Mouse (Mus musculus): ENCODE results near the gene Acsl3. TPM values are rescaled to one million over a fixed set of nuclear protein-coding genes. Genes with fewer than 3 reads are reported as not detected.

The Acsl3 gene
- total RNA-seq, 1 experiment, result 76.4 TPM

GRCm38 (mm10) chr1:78737646-78738045 lies 80.0 kb downstream of the Acsl3 start:
- TF ChIP-seq ZNF384 (IDR thresholded peaks at IDR 0.05; ENCODE audit: low read depth, low read length) (no peak), ZC3H11A (IDR thresholded peaks at IDR 0.05; ENCODE audit: borderline replicate concordance, low read depth, low read length) (no peak), HCFC1 (IDR thresholded peaks at IDR 0.05; ENCODE audit: borderline replicate concordance, insufficient read depth, low read length) (no peak), MAFK (IDR thresholded peaks at IDR 0.05; ENCODE audit: insufficient read depth, low read depth, low read length) (no peak), CHD2 (IDR thresholded peaks at IDR 0.05; ENCODE audit: low read depth, low read length) (no peak)
- H3K27ac ChIP-seq (ENCODE audit: insufficient read depth, low read depth, low read length, poor library complexity, severe bottlenecking), result no peak overlapping the region
- H3K9ac ChIP-seq (ENCODE audit: insufficient read depth, low read depth, low read length, poor library complexity, severe bottlenecking), result no peak overlapping the region
- H3K36me3 ChIP-seq (ENCODE audit: control insufficient read depth, insufficient read depth, low read length, poor library complexity, severe bottlenecking), result no peaks in the 10 kb centered on the region
- in situ Hi-C loops (cut with MboI; ENCODE audit: low sequenced_read_pairs in 2 of 2, unreplicated experiment in 2 of 2), result loop anchor here in 1 of 2 experiments (25.0 kb wide), 1 partner anchor 950 kb away; no protein-coding TSS in a partner anchor
- 0 out of 4 replicates have a peak, but pooled peaks cover 0 to 2% of the 10 kb centered on the region in 2 experiments for H3K4me1 ChIP-seq (ENCODE audit: control insufficient read depth in 2 of 2, insufficient read depth in 2 of 2, low read length in 2 of 2, poor library complexity in 1 of 2)
- H3K4me3 ChIP-seq (ENCODE audit: insufficient read depth in 1 of 2, low read depth in 1 of 2, low read length in 2 of 2, poor library complexity in 1 of 2, severe bottlenecking in 1 of 2), result no peak overlapping the region
- H3K9me3 ChIP-seq (ENCODE audit: control insufficient read depth, insufficient read depth, low read depth, low read length), result no peaks in the 10 kb centered on the region
- DNase-seq (ENCODE audit: low read depth, low spot score), result no peak

GRCm38 (mm10) chr1:78740676-78741075 lies 83.1 kb downstream of the Acsl3 start:
- no peaks in the 10 kb centered on the region for H3K4me1 ChIP-seq (ENCODE audit: control insufficient read depth in 2 of 2, insufficient read depth in 2 of 2, low read length in 2 of 2, poor library complexity in 1 of 2)
- no peak overlapping the region for H3K27ac ChIP-seq (ENCODE audit: insufficient read depth, low read depth, low read length, poor library complexity, severe bottlenecking)
- no peak overlapping the region for H3K9ac ChIP-seq (ENCODE audit: insufficient read depth, low read depth, low read length, poor library complexity, severe bottlenecking)
- no peaks in the 10 kb centered on the region for H3K9me3 ChIP-seq (ENCODE audit: control insufficient read depth, insufficient read depth, low read depth, low read length)
- no peak overlapping the region for H3K4me3 ChIP-seq (ENCODE audit: insufficient read depth in 1 of 2, low read depth in 1 of 2, low read length in 2 of 2, poor library complexity in 1 of 2, severe bottlenecking in 1 of 2)
- in situ Hi-C loops (cut with MboI; ENCODE audit: low sequenced_read_pairs in 2 of 2, unreplicated experiment in 2 of 2), result loop anchor here in 1 of 2 experiments (25.0 kb wide), 1 partner anchor 947 kb away; no protein-coding TSS in a partner anchor
- DNase-seq (ENCODE audit: low read depth, low spot score), result no peak
- TF ChIP-seq ZC3H11A (IDR thresholded peaks at IDR 0.05; ENCODE audit: borderline replicate concordance, low read depth, low read length), result no peak
- TF ChIP-seq HCFC1 (IDR thresholded peaks at IDR 0.05; ENCODE audit: borderline replicate concordance, insufficient read depth, low read length), result no peak
- TF ChIP-seq MAFK (IDR thresholded peaks at IDR 0.05; ENCODE audit: insufficient read depth, low read depth, low read length), result no peak
- TF ChIP-seq CHD2 (IDR thresholded peaks at IDR 0.05; ENCODE audit: low read depth, low read length), result no peak
- no peak for TF ChIP-seq ZNF384 (IDR thresholded peaks at IDR 0.05; ENCODE audit: low read depth, low read length)
- no peaks in the 10 kb centered on the region for H3K36me3 ChIP-seq (ENCODE audit: control insufficient read depth, insufficient read depth, low read length, poor library complexity, severe bottlenecking)

DNA sequence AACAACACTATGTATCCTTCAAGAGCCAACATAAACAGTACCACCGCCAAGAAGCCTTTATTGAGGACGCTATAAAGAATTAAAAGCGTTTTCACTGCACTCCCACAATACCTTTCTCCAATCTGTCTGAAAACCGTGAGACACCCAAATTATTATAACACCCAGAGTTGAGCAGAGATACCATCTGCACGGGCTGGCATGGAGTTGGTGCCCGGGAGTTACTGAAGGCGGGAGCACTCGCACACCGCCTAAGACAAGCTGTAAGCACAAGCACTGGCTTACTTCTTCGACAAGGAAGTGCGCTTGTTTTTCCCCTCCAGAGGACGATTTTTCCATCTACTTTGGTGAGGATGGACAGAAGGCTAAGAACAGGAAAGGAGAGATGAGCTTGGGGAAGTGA lies 84.6 kb downstream of the Acsl3 start:
- Histone ChIP-seq H3K4me3 (ENCODE audit: insufficient read depth in 1 of 2, low read depth in 1 of 2, low read length in 2 of 2, poor library complexity in 1 of 2, severe bottlenecking in 1 of 2) (no peak overlapping the region), H3K36me3 (ENCODE audit: control insufficient read depth, insufficient read depth, low read length, poor library complexity, severe bottlenecking) (no peaks in the 10 kb centered on the region), H3K9me3 (ENCODE audit: control insufficient read depth, insufficient read depth, low read depth, low read length) (no peaks in the 10 kb centered on the region), H3K9ac (ENCODE audit: insufficient read depth, low read depth, low read length, poor library complexity, severe bottlenecking) (no peak overlapping the region), H3K4me1 (ENCODE audit: control insufficient read depth in 2 of 2, insufficient read depth in 2 of 2, low read length in 2 of 2, poor library complexity in 1 of 2) (no peaks in the 10 kb centered on the region), H3K27ac (ENCODE audit: insufficient read depth, low read depth, low read length, poor library complexity, severe bottlenecking) (no peak overlapping the region)
- TF ChIP-seq ZNF384 (IDR thresholded peaks at IDR 0.05; ENCODE audit: low read depth, low read length) (no peak), ZC3H11A (IDR thresholded peaks at IDR 0.05; ENCODE audit: borderline replicate concordance, low read depth, low read length) (no peak), HCFC1 (IDR thresholded peaks at IDR 0.05; ENCODE audit: borderline replicate concordance, insufficient read depth, low read length) (no peak), CHD2 (IDR thresholded peaks at IDR 0.05; ENCODE audit: low read depth, low read length) (no peak), MAFK (IDR thresholded peaks at IDR 0.05; ENCODE audit: insufficient read depth, low read depth, low read length) (no peak)
- in situ Hi-C loops (cut with MboI; ENCODE audit: low sequenced_read_pairs in 2 of 2, unreplicated experiment in 2 of 2), result loop anchor here in 1 of 2 experiments (25.0 kb wide), 1 partner anchor 945 kb away; no protein-coding TSS in a partner anchor
- DNase-seq (ENCODE audit: low read depth, low spot score), result no peak

DNA sequence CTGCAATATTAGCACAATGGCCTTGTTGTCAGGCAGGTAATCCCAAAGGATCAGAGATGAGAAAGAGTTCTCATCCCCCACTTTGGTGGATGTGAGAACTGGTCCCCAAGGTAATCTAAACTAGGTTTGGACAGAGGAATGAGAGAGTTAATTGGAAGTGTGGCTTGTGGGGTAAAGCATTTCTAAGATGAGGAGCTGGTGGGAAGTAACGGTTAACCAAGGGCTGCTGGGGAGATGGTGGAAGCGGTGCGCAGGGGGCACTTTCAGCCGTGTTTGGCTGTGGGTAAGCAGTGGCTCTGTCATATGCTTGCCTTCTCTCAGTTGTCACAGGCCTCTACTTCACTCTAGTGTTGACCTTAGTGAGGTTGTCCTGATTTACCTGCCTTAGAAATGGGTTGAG lies 85.7 kb downstream of the Acsl3 start:
- no peak overlapping the region for H3K27ac ChIP-seq (ENCODE audit: insufficient read depth, low read depth, low read length, poor library complexity, severe bottlenecking)
- TF ChIP-seq ZC3H11A (IDR thresholded peaks at IDR 0.05; ENCODE audit: borderline replicate concordance, low read depth, low read length), result no peak
- no peak for TF ChIP-seq MAFK (IDR thresholded peaks at IDR 0.05; ENCODE audit: insufficient read depth, low read depth, low read length)
- TF ChIP-seq ZNF384 (IDR thresholded peaks at IDR 0.05; ENCODE audit: low read depth, low read length), result no peak
- no peak for TF ChIP-seq HCFC1 (IDR thresholded peaks at IDR 0.05; ENCODE audit: borderline replicate concordance, insufficient read depth, low read length)
- no peak for TF ChIP-seq CHD2 (IDR thresholded peaks at IDR 0.05; ENCODE audit: low read depth, low read length)
- no peak for DNase-seq (ENCODE audit: low read depth, low spot score)

More for the DNA sequence above, 85.7 kb downstream of the Acsl3 start:
- H3K36me3 ChIP-seq (ENCODE audit: control insufficient read depth, insufficient read depth, low read length, poor library complexity, severe bottlenecking), result no peaks in the 10 kb centered on the region
- no peak overlapping the region for H3K9ac ChIP-seq (ENCODE audit: insufficient read depth, low read depth, low read length, poor library complexity, severe bottlenecking)
- no peak overlapping the region for H3K4me3 ChIP-seq (ENCODE audit: insufficient read depth in 1 of 2, low read depth in 1 of 2, low read length in 2 of 2, poor library complexity in 1 of 2, severe bottlenecking in 1 of 2)
- H3K9me3 ChIP-seq (ENCODE audit: control insufficient read depth, insufficient read depth, low read depth, low read length), result no peaks in the 10 kb centered on the region
- no peaks in the 10 kb centered on the region for H3K4me1 ChIP-seq (ENCODE audit: control insufficient read depth in 2 of 2, insufficient read depth in 2 of 2, low read length in 2 of 2, poor library complexity in 1 of 2)
- in situ Hi-C loops (cut with MboI; ENCODE audit: low sequenced_read_pairs in 2 of 2, unreplicated experiment in 2 of 2), result loop anchor here in 1 of 2 experiments (25.0 kb wide), 1 partner anchor 944 kb away; no protein-coding TSS in a partner anchor
